Mouse (Mus musculus): ENCODE data around the gene Ddx27.

Ddx27 gene

GRCm38 (mm10) chr2:167028553-167028952 is 13.6 kb downstream of the Ddx27 start:
- no peak for DNase-seq (ENCODE audit: low spot score in 2 of 2)

- no peak for DNase-seq (ENCODE audit: low spot score in 2 of 2)
Measured at GRCm38 (mm10) chr2:167030507-167030906, 15.5 kb downstream of the Ddx27 start.

- no peak for DNase-seq (ENCODE audit: low spot score in 2 of 2)
Measured at GRCm38 (mm10) chr2:167037710-167038109, 22.7 kb downstream of the Ddx27 start.

- DNase-seq (ENCODE audit: low spot score in 2 of 2): no peak
Measured at GRCm38 (mm10) chr2:167038297-167038696, 23.3 kb downstream of the Ddx27 start.

- no peak for DNase-seq (ENCODE audit: low spot score in 2 of 2)
Measured at GRCm38 (mm10) chr2:167038716-167039115, 23.7 kb downstream of the Ddx27 start.

GRCm38 (mm10) chr2:167039386-167039785 is 24.4 kb downstream of the Ddx27 start:
- DNase-seq (ENCODE audit: low spot score in 2 of 2): no peak

- DNase-seq (ENCODE audit: low spot score in 2 of 2): no peak
Measured at GRCm38 (mm10) chr2:167043400-167044121, 28.6 kb downstream of the Ddx27 start.

- DNase-seq (ENCODE audit: low spot score in 2 of 2): no peak
Measured at GRCm38 (mm10) chr2:167048223-167048622, 33.2 kb downstream of the Ddx27 start.

GRCm38 (mm10) chr2:167048698-167049358 is 33.8 kb downstream of the Ddx27 start:
- no peak for DNase-seq (ENCODE audit: low spot score in 2 of 2)

- DNase-seq (ENCODE audit: low spot score in 2 of 2): no peak
Measured at GRCm38 (mm10) chr2:167053127-167053844, 38.3 kb downstream of the Ddx27 start.

GRCm38 (mm10) chr2:167055386-167055785 is 40.4 kb downstream of the Ddx27 start:
- no peak for DNase-seq (ENCODE audit: low spot score in 2 of 2)

GRCm38 (mm10) chr2:167056210-167056941 is 41.4 kb downstream of the Ddx27 start:
- DNase-seq (ENCODE audit: low spot score in 2 of 2): no peak

GRCm38 (mm10) chr2:167056942-167057323 is 41.9 kb downstream of the Ddx27 start:
- no peak for DNase-seq (ENCODE audit: low spot score in 2 of 2)

GRCm38 (mm10) chr2:167058201-167058600 is 43.2 kb downstream of the Ddx27 start:
- no peak for DNase-seq (ENCODE audit: low spot score in 2 of 2)

GRCm38 (mm10) chr2:167058814-167059387 is 43.9 kb downstream of the Ddx27 start:
- no peak for DNase-seq (ENCODE audit: low spot score in 2 of 2)

GRCm38 (mm10) chr2:167059536-167059935 is 44.5 kb downstream of the Ddx27 start:
- no peak for DNase-seq (ENCODE audit: low spot score in 2 of 2)

- DNase-seq (ENCODE audit: low spot score in 2 of 2): no peak
Measured at GRCm38 (mm10) chr2:167059960-167060359, 45.0 kb downstream of the Ddx27 start.

- no peak for DNase-seq (ENCODE audit: low spot score in 2 of 2)
Measured at GRCm38 (mm10) chr2:167060360-167060759, 45.4 kb downstream of the Ddx27 start.

- no peak for DNase-seq (ENCODE audit: low spot score in 2 of 2)
Measured at GRCm38 (mm10) chr2:167060761-167061160, 45.8 kb downstream of the Ddx27 start.

- no peak for DNase-seq (ENCODE audit: low spot score in 2 of 2)
Measured at GRCm38 (mm10) chr2:167061381-167062034, 46.5 kb downstream of the Ddx27 start.

GRCm38 (mm10) chr2:167062497-167062911 is 47.5 kb downstream of the Ddx27 start:
- peak; percentile 92 to 94 for DNase-seq (ENCODE audit: low spot score in 2 of 2)

All from natural killer cell, adult 2 months (primary cell).